Mouse (Mus musculus): Measurements from ENCODE around the gene Zkscan7.

DNA sequence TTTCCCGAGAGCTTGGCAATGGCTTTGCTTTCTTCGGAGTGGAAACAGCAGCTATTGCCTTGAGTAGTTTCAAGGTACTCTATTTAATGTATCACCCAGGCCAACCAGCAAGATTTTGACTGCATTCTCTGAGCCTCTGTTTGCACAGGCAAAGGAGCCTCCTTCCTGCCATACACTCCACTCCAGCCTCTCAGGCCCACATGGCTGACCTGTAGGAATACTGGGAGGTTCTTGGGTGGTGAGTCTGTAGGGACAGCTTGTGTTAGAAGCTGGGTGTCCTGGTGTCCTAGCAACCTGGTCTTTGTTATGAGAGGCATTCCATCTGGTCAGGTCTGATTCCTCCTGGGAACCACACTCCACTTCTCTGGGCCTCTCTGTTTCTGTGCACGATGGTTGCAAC, 41.7 kb upstream of the Zkscan7 start, which contains the start of gene Gm35549:
- TF ChIP-seq CTCF (IDR thresholded peaks at IDR 0.05; ENCODE audit: extremely low read depth, insufficient read depth, insufficient read length, insufficient replicate concordance): no peak
- no peak for TF ChIP-seq POLR2A (IDR thresholded peaks at IDR 0.05; ENCODE audit: low read depth, low read length)

All from spleen, adult 2 months (tissue).